Mouse (Mus musculus): ENCODE results near the gene Olfr1410.

The Olfr1410 gene

DNA sequence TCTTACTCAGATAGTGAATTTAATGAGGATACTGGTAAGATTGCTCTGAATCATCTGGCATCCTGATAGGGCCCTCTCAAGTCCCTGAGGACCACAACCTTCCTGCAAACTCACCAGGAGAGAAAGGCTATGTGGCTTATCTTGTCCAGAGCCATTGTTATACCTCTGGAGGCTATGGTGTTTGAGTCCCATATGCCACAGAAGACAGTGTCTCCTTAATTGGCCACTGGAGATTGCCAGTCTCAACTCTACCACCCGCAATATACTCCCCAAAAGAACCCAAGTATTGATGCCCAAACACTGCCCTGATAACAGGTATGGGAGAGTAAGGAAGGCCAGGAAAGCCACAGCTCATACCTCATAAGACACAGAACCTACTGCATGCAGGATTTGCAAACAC lies at the start of gene Olfr1410:
TSS of gene Olfr1410 (plus strand) at position 301 of the 400 bp plus-strand sequence.
- no peak for DNase-seq (ENCODE audit: low read depth in 2 of 2, low spot score in 2 of 2)

DNA sequence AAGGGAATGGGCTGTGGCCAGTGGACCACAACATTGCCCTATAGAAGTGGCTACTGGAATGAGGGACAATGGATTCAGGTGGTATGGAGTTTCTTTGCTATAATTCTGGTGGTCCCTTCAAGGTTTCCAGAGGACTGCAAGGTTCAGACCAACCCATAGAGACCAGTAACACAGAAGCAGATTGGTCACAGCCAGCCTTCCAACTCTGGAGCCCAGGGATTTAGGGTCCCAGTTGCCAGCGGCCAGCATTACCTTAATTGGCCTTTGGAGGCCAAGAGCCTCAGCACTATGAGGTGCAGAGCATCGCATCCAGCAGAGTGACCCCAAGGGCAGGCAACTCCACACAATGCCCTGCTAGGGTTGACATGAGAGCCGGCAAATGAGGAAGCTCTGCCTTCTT lies 34.6 kb upstream of the Olfr1410 start, which contains the start of gene Olfr1413:
TSS of gene Olfr1413 (plus strand) at position 301 of the 400 bp plus-strand sequence.
- no peak for DNase-seq (ENCODE audit: low read depth in 2 of 2, low spot score in 2 of 2)

DNA sequence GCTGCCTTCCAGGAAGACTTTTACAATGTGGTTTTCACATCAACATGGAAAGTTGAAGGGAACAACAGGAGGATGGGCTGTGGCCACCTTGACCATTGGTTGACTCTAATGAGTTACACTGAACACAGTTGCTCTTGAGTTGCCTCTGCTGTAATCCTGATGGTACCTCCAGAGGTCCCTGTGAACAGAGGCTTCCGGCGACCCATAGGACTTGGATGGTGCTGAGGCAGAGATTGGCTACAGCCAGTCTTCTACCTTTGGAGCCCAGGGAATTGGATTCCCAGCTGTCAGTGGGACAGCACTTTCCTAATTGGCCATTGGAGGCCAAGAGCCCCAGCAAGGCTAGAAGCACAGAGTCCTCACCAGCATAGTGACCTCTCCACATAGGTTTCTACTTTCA lies 20.1 kb upstream of the Olfr1410 start, which contains the start of gene Olfr1412:
TSS of gene Olfr1412 (plus strand) at position 301 of the 400 bp plus-strand sequence.
- no peak for DNase-seq (ENCODE audit: low read depth in 2 of 2, low spot score in 2 of 2)

DNA sequence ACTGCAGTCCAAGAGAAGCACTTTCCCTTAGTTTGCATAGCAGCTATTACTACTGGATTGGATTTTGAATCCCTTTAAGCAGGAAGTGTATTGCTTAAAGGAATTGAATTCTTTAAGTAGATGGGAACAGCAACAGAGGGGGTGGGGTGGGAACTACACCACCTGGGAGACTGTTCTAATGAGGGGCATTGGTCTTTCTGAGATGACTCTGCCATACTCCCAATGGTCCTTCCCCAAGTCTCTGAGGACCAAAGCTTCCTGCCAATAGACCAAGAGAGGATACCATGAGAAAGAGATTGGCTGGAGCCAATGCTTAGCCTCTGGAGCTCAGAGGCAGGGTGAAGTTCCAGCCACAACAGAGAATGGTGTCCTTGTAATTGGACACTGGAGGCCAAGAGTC lies 11.5 kb upstream of the Olfr1410 start, which contains the start of gene Olfr1411:
TSS of gene Olfr1411 (plus strand) at position 301 of the 400 bp plus-strand sequence.
- DNase-seq (ENCODE audit: low read depth in 2 of 2, low spot score in 2 of 2), result no peak

DNA sequence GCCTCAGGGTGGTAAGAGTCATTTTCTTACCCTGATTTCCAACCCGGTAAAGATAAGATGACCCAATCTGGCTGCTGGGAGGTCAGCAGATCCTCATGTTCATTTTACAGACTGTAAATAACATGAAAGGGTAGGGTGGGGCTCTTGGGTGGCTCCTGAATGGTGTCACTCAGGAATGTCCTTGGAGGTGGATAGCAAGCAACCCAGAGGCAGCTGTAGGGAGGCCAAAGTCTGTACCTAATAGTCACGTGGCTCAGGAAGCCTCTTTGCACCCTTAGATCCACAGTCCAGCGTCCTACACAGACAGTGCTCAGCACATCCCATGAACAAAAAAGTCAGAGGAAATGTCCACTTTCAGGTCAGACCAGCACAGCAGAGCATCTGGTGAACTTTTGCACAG lies 9.6 kb upstream of the Olfr1410 start:
- DNase-seq (ENCODE audit: low read depth in 2 of 2, low spot score in 2 of 2), result no peak

DNA sequence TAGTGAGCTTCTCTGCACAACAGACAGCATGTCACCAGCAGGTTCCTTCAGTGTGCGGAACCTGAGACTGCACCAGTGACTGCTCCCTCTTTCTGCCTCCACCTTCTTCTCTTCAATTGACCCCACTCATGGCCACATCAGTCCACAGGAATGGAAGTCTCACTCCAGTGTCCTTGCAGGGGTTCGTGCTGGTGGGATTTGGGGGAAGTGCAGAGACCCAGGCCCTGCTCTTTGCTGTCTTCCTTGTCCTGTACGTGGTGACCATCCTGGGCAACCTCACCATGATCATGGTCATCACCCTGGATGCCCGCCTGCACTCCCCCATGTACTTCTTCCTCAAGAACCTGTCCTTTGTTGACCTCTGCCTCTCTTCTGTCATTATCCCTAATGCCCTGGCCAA lies 2.1 kb downstream of the Olfr1410 start:
- no peak for DNase-seq (ENCODE audit: low read depth in 2 of 2, low spot score in 2 of 2)

DNA sequence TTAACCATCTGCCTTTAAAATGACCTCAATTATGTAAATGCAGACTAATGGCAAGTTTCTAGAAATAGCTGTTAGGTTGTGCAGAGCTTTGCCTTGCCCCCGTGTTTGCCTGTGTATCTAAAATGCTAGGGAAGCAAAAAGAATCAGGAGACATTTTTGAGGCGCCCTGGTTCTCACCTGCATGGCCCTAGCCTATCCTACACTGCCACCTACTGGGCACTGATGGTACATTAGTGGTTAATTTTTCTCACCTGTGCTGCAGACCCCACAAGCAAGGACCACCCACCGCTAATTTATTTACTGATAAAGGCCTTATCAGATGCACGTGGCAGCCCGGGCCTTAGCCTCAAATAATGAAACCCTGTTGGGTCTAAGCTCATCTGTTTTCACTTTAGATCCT lies 5.4 kb downstream of the Olfr1410 start:
- DNase-seq (ENCODE audit: low read depth in 2 of 2, low spot score in 2 of 2), result peak; percentile 57 to 71

DNA sequence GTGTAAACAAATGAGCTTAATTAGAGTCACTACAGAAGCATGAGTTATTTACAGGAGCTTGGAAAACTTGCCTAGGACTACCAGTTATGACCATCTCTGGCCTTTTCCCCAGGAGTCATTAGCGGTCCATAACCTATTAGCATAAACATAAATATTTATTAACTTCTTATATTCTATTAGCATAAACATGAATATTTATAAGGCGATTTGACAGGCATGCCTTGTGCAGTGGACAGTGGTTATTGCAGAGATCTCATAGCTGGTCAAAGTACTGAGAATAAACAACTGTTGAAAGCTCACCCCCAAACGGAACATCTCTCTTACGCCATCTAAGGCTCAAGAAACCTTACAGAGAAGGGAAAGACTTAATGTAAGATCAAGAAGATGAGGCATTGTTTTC lies 7.6 kb downstream of the Olfr1410 start:
- DNase-seq (ENCODE audit: low read depth in 2 of 2, low spot score in 2 of 2), result no peak

DNA sequence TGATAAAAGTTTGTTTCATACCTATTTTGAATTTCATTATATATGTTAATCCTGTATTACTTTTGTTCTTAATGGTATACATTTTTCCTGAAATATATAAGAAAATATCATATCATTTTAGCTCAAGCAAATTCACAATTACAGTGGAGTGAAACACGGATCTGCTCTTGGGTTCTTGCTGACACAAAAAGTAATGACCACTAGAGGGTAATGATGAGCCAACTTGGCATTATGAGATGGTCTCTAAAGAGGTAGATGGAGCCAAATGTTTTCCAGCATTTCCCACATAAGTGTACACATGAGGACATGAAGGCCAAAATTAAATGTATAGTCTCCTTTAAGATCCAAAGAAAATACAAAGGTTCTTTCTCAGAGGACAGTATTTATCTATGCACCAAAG lies 8.9 kb downstream of the Olfr1410 start:
- DNase-seq (ENCODE audit: low read depth in 2 of 2, low spot score in 2 of 2), result no peak

DNA sequence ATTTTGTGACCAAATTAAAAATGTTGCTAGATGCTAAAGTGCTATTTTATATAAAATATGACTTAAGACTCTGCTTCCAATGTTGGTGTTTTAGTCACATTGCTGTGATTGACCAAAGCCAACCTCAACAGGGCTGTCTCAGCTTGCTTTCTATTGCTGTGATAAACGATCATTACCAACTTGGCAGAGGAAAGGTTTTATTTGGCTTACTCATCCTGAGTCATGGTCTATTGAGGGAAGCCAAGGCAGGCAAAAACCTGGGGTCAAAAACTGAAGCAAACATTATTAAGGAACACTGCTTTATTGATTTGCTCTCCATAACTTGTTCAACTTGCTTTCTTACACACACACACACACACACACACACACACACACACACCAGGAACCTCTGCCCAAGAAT lies 10.5 kb downstream of the Olfr1410 start:
- no peak for DNase-seq (ENCODE audit: low read depth in 2 of 2, low spot score in 2 of 2)

DNA sequence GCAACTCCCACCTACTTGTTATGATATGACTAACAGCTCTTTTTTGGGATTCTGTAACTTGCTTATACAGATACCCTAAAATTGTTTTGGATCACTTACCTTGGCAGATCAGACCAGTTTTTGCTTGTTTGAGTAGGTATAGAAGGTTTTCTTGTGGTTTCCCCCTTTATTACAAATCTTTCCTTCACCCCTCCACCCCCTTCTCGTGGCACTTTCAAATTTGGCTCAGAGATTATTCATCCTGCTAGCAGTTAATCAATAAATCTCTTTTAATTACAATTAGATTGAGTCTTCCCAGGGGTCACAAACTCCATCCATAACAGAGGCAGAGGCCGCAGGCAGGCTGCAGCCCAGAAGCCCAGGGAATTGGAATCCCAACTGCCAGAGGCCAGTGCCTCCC lies 11.9 kb downstream of the Olfr1410 start, which contains the start of gene Olfr12:
TSS of gene Olfr12 (plus strand) at position 301 of the 400 bp plus-strand sequence.
- no peak for DNase-seq (ENCODE audit: low read depth in 2 of 2, low spot score in 2 of 2)

DNA sequence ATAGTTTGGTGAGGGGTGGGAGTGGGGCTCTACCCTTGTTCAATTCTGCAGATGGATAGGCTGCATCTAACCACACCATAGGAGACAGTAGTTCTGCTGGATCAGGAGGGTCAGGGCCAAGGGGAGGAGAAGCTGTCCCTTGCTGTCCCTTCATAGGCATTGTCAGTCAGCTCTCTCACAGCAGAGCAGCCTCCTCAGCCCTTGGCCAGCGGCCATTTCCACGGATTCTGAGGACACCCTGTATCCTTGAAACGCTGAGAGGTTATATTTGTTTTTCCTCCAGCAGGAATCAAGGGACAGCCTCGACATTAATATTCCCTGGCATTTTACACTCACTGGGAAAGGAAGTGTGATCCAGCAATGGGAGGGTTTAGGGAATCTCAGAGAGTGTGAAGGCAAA lies 12.8 kb downstream of the Olfr1410 start:
- no peak for DNase-seq (ENCODE audit: low read depth in 2 of 2, low spot score in 2 of 2)

DNA sequence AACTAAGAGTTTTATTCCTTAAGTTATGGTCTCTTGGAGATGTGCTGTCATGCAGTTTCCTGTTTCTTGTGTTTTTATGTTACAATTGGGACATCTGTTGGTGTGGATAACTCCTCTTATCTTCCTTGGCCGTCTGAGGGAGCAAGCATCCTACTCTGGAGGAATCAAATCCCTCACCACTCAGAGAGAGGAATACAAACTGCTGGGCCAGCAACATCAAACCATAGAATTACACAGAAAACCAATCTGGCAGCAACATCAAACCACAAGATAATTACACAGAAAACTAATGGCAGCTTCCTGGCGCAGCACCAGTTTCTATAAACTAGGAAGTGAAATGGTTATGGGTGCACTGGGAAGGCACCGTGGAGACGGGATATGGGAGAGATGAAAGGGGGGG lies 22.6 kb downstream of the Olfr1410 start:
- no peak for DNase-seq (ENCODE audit: low read depth in 2 of 2, low spot score in 2 of 2)

DNA sequence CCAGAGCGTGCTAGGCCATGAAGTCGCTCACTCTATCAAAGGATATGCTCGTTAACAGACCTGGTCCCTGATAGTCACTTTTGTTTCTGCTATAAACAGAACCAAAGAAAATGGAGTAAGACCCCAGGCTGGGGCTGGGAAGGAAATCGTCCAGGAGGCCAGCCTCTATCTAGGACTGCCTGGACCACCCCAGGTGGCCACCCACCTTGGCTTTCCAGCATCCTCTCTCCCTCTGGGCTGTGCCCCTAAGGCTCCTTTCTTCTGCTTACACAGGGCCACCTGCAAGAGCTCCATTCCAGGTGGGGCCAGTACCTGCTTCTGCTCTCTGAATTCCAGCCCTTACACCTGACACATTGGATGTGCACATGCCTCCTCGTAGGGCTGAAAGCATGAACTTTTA lies 26.6 kb downstream of the Olfr1410 start:
- DNase-seq (ENCODE audit: low read depth in 2 of 2, low spot score in 2 of 2), result no peak

DNA sequence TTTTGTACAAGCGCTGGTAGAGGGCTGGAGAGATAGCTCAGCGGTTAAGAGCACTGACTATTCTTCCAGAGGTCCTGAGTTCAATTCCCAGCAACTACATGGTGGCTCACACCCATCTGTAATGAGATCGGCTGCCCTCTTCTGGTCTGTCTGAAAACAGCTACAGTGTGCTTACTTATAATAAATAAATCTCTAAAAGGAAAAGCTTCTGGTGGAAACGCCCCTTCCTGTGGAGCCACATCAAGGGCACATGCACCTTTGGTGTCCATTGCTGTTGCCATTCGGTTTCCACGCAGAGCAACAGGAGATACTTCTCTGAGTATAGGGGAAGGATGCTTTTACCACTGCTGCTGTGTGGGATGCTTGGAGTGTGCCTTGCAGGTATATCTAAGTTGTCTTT lies 27.4 kb downstream of the Olfr1410 start:
- DNase-seq (ENCODE audit: low read depth in 2 of 2, low spot score in 2 of 2), result peak in 1 of 2 experiments; percentile 30

DNA sequence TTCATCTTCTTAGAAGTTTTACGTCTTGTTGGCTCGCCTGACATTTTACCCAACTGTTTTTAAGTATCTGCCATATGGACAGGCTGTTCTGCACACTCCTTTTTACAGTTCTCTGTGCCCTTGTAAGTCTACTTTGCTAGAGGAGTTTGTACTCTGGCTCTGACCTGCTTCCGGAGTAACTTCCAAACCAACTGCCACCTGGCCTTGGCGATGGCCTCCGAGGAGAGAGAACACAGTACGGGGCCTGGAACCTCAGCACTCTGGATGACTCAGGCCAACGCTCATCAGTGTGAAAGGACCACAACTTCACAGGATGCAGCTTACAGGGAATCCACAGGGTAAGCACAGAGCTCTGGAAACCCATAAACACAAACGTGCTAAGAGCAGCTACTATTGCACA lies 28.1 kb downstream of the Olfr1410 start:
- no peak for DNase-seq (ENCODE audit: low read depth in 2 of 2, low spot score in 2 of 2)

DNA sequence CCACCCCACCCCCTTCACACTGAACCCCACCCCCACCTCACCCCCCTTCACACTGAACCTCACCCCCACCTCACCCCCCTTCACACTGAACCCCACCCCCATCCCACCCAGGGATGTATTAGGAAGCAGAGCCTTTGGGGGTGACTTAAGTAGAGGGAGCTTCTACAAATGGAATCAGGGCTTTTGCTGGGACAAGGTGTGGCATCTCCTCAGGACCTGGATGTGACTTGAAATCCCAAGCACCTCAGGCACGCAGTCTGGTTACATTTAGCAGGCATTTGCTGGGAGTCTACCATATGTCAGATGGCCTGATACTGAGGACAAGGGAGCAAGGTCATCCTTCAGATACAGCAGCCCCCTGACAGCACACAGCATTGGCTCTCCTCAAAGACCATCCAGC lies 29.0 kb downstream of the Olfr1410 start:
- no peak for DNase-seq (ENCODE audit: low read depth in 2 of 2, low spot score in 2 of 2)

DNA sequence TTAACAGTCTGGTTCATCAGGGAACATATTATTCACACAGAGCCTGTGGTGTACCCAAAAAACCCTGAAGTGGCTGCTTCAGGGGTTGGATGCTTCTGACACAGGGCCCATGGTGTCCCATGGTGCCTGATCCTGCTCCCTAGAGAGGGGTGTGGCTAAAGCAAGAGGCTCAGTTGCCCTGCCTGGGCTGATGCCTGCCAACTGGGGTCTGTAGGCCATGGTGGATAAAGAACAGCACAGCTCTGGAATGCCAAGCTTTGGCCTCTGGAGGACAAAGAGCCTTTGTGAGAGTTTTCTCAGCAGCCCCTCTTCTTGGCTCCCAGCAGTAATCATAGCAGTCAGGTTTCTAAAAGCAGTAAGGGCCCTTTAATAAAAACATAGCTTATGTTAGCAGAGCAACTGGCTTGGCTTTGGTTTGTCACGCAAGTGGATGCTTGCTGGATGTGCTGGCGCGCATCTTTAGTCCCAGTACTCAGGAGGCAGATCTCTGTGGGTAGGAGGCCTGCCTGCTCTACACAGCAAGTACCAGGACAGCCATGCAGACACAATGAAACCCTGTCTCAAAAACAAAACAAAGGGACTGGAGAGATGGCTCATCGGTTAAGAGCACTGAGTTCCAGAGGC lies 29.5 kb downstream of the Olfr1410 start:
- no peak for DNase-seq (ENCODE audit: low read depth in 2 of 2, low spot score in 2 of 2)

DNA sequence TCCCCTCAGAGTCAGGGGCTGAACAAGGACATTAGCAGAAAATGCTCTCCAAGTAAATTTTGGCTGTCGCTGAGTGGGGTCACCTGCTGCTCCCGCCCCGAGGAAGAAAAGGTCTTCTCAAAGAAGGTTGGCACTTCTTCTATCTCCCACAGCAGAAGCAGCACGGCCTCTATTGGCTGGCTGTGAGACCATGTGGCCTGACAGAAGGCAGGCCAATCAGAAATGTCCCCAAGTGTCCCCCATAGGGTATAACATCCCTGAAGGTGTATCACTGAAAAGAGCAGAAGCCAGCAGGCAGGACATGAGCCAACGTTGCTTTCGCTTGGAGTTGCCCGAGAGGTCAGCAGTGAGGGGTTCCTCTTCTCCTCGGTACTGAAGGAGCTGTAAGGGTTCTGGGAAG lies 30.4 kb downstream of the Olfr1410 start:
- no peak for DNase-seq (ENCODE audit: low read depth in 2 of 2, low spot score in 2 of 2)

DNA sequence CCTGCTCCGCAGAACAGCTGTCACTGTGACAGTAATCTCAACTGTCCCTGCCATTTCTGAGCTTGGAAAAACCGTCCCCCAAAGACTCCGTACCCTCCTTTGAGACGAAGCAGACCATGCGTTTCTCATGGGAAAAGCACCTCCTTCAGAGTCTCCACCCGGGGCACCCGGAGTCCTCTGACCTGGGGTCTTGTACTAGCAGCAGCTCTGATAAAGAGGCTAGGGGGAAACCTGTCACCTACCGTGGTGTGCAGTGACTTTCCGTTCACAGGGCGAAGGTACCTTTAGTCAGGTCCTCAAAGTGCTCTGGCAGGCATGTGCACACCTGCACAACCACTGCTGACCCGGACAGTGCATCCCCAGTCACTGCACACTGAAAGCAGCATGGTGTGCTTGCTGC lies 31.1 kb downstream of the Olfr1410 start:
- DNase-seq (ENCODE audit: low read depth in 2 of 2, low spot score in 2 of 2), result no peak

DNA sequence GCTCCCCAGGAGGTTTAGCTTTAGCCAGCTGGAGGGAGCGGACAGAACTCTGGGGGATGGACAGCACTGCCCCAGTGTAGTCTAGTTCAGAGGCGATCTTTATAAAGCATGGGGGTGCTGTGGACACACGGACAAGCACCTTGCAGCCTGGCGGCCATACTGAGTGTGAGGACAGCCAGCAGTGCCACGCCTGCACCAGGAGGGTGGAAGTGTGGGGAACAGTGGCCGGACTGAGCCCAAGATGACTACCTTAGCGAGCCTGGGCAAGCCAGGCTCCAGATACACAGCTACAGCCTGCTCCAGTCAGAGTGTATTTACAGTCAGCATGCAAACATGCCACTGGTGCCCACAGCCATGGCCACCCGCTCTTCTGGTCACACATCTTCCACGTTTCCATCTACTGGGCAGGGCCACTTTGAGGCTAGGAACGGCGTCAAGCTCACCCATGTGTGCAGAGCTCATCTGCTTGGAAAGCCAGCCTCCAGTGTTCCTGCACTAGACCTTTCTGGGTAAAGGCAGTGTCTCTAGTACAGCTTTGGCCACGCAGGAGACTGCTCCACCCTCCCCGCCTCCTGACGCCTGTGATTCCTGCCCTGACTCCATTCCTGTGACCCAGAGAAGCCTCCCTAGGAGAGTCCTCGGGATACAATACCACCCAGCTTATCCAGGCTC lies 32.1 kb downstream of the Olfr1410 start:
- DNase-seq (ENCODE audit: low read depth in 2 of 2, low spot score in 2 of 2), result no peak

DNA sequence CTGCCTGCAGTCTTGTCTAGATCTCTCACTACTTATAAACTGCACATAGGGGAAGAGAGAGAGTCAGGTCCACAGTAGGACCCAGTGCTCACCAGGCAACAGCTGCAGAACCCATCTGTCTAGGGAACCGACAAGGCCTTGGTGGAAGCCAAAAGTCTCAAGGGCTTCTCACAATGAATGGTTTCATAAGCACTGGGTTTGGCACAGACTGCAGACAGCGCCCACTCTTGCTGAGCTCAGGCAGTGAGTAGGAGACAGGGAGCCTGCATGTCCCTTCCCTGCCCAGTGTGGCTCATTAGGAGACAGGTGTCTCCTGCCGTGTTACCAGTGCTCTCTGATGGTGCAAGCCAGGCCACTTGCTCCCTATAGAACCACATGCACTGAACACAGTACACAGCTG lies 32.6 kb downstream of the Olfr1410 start:
- no peak for DNase-seq (ENCODE audit: low read depth in 2 of 2, low spot score in 2 of 2)

DNA sequence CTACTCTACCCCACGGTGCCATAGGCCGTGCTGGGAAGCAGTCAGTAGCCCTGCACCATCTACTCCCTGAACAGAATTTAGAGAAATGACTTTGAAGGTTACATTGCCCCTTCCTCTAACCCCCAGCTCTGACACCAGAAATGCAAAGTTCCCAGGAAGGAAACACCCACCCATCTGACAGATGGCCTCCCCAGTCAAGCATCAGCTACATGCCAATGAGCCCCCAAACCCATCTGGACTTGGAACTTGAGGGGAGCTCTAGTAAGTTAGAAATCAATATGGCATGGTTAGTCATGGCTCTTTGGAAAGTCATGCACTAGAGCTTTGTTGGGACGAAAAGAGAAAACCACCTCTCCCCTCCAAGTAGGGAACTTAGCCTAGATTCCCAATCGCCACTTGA lies 33.2 kb downstream of the Olfr1410 start:
- no peak for DNase-seq (ENCODE audit: low read depth in 2 of 2, low spot score in 2 of 2)
